In the genomic region with DNA sequence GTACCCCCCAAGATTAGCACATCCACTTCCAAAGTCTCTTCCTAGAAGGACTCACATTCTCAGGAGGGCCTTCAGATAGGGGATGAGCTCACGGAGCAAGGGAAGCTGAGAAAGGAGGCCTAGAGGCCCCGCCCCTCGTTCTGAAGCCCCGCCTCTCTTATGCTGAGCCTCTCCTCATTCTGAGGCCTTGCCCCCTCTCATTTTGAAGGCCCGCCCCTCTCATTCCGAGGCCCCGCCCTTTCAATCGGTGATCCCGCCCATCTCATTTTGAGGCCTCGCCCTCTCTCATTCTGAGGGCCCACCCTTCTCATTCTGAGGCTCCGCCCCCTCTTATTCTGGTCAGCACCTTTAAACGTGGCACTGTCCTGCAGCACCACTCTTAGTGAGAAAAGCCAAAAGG, we compare ENCODE assay signal across 16 mouse cellular contexts.
A peak's percentile ranks its signal among the peaks of the same experiment; 100 is the strongest.
DNase-seq lines count a peak whose midpoint lies in the region; ATAC-seq and TF ChIP-seq lines count a peak whose summit lies in the region.
"Had no signal": no experiment of that assay in that cellular context is flagged by ENCODE, and none has a peak within 500 bp of the region (broad histone marks: within the 10 kb centered on the region; RNA-seq: fewer than 3 reads in every experiment).

No protein-coding gene starts in this region.

- TF ChIP-seq CTCF in liver, postnatal 0 days (IDR thresholded peaks at IDR 0.05; ENCODE audit: low read depth) = no peak

- no peak overlapping the region for H3K9ac ChIP-seq in liver, embryonic 11.5 days (ENCODE audit: low read depth, low read length)
- H3K9ac ChIP-seq in ES-E14 (ENCODE audit: insufficient read depth, low read depth, low read length, poor library complexity, severe bottlenecking) = no peak overlapping the region
- no peak overlapping the region for H3K9ac ChIP-seq in liver, postnatal 0 days (replicated peaks)
- H3K9ac ChIP-seq: limb, embryonic 13.5 days had no signal

- DNase-seq in liver (peak; percentile 50), ES-E14 (ENCODE audit: low read depth, low spot score) (peak; percentile 95)
- no peak for DNase-seq in liver, embryonic 11.5 days (ENCODE audit: low spot score)
- DNase-seq in adrenal gland, postnatal 14 days = peak; percentile 87
- peak; percentile 46 for DNase-seq in liver, postnatal 0 days
- no peak for DNase-seq in cerebellum, adult 18-20 months
- DNase-seq in gastrocnemius, adult 18-20 months (ENCODE audit: low spot score) = no peak
- DNase-seq in urinary bladder, adult 18-20 months (ENCODE audit: low spot score in 2 of 2) = no peak
- DNase-seq: cerebellum, postnatal 36 days; heart, adult 18-20 months; kidney, postnatal 25 days; right cerebral cortex, adult 18-20 months had no signal

- in situ Hi-C loops in ES-E14 (cut with MboI; ENCODE audit: low sequenced_read_pairs in 2 of 2, unreplicated experiment in 2 of 2) = no loop called here

- ATAC-seq in liver, embryonic 11.5 days (replicated peaks; ENCODE audit: low FRiP score) = no peak; the same call in 1 of the 2 replicates
- peak; percentile 20; the same call in 1 of the 2 replicates for ATAC-seq in liver, postnatal 0 days
- ATAC-seq: inflammation-experienced regulatory T-cells, adult 6 months; midbrain, embryonic 16.5 days had no signal

- H3K9me3 ChIP-seq in liver, embryonic 11.5 days (ENCODE audit: control insufficient read depth, low read length) = no peaks in the 10 kb centered on the region
- H3K9me3 ChIP-seq in ES-E14 (ENCODE audit: control insufficient read depth, insufficient read depth, low read depth, low read length) = no peaks in the 10 kb centered on the region
- H3K9me3 ChIP-seq in liver, postnatal 0 days (ENCODE audit: low read length) = no peaks in the 10 kb centered on the region
- H3K9me3 ChIP-seq: limb, embryonic 13.5 days; neural tube, embryonic 13.5 days had no signal

- H3K4me3 ChIP-seq in liver, embryonic 11.5 days (ENCODE audit: low read depth, low read length) = no peak overlapping the region
- H3K4me3 ChIP-seq in ES-E14 (ENCODE audit: insufficient read depth in 1 of 2, low read depth in 1 of 2, low read length in 2 of 2, poor library complexity in 1 of 2, severe bottlenecking in 1 of 2) = no peak overlapping the region
- H3K4me3 ChIP-seq in liver, postnatal 0 days (ENCODE audit: low read depth, low read length) = no peak overlapping the region
- H3K4me3 ChIP-seq: limb, embryonic 13.5 days; neural tube, embryonic 13.5 days had no signal

- TF ChIP-seq EP300 in liver, postnatal 0 days (IDR thresholded peaks at IDR 0.05; ENCODE audit: low read depth) = no peak

- H3K4me2 ChIP-seq in liver, embryonic 11.5 days = no peak overlapping the region
- H3K4me2 ChIP-seq in liver, postnatal 0 days (ENCODE audit: low read depth, low read length) = no peak overlapping the region
- H3K4me2 ChIP-seq: limb, embryonic 13.5 days; neural tube, embryonic 13.5 days had no signal

- H3K36me3 ChIP-seq in liver, embryonic 11.5 days (ENCODE audit: control insufficient read depth, insufficient read depth, low read length) = 0 out of 2 replicates have a peak, but pooled peaks cover 4% of the 10 kb centered on the region
- no peaks in the 10 kb centered on the region for H3K36me3 ChIP-seq in ES-E14 (ENCODE audit: control insufficient read depth, insufficient read depth, low read length, poor library complexity, severe bottlenecking)
- no peaks in the 10 kb centered on the region for H3K36me3 ChIP-seq in liver, postnatal 0 days (replicated peaks; ENCODE audit: insufficient read depth, low read length)

- WGBS in liver, embryonic 11.5 days = 34% methylated on average over 12 of the region's 12 CpGs
- 47% methylated on average over 12 of the region's 12 CpGs for WGBS in liver, postnatal 0 days (ENCODE audit: insufficient replicate concordance)

- no peak overlapping the region for H3K27ac ChIP-seq in liver, embryonic 11.5 days (ENCODE audit: low read depth, low read length)
- H3K27ac ChIP-seq in ES-E14 (ENCODE audit: insufficient read depth, low read depth, low read length, poor library complexity, severe bottlenecking) = no peak overlapping the region
- no peak overlapping the region for H3K27ac ChIP-seq in liver, postnatal 0 days (ENCODE audit: low read depth)
- H3K27ac ChIP-seq: limb, embryonic 13.5 days had no signal

- H3K27me3 ChIP-seq in liver, embryonic 11.5 days (replicated peaks; ENCODE audit: control insufficient read depth, insufficient read depth, low read length) = no peaks in the 10 kb centered on the region
- no peaks in the 10 kb centered on the region for H3K27me3 ChIP-seq in liver, postnatal 0 days (ENCODE audit: insufficient read depth, low read length)
- H3K27me3 ChIP-seq: limb, embryonic 13.5 days; neural tube, embryonic 13.5 days had no signal

- 0 out of 2 replicates have a peak, but pooled peaks cover 4% of the 10 kb centered on the region for H3K4me1 ChIP-seq in liver, embryonic 11.5 days (replicated peaks; ENCODE audit: control insufficient read depth, insufficient read depth, low read length)
- peaks cover 0 to 7% of the 10 kb centered on the region in 2 experiments; a peak in 2 of 4 replicates for H3K4me1 ChIP-seq in ES-E14 (ENCODE audit: control insufficient read depth in 2 of 2, insufficient read depth in 2 of 2, low read length in 2 of 2, poor library complexity in 1 of 2)
- peaks cover 9% of the 10 kb centered on the region; the same call in 1 of the 2 replicates for H3K4me1 ChIP-seq in liver, postnatal 0 days (ENCODE audit: insufficient read depth)

TF ChIP-seq in ES-E14, 5 proteins besides CTCF, POLR2A, EP300 and RAD21:
- TF ChIP-seq CHD2 (IDR thresholded peaks at IDR 0.05; ENCODE audit: low read depth, low read length) (no peak), ZNF384 (IDR thresholded peaks at IDR 0.05; ENCODE audit: low read depth, low read length) (no peak)

Comparison
In these comparisons a context has a peak if more than half of its experiments do, and no peak if none do; other contexts are left out.
1. DNase-seq: peak in liver (single experiment), ES-E14 (single experiment), adrenal gland, postnatal 14 days (single experiment) and liver, postnatal 0 days (single experiment); none in liver, embryonic 11.5 days (single experiment), cerebellum, adult 18-20 months (0 of 2), gastrocnemius, adult 18-20 months (single experiment) and urinary bladder, adult 18-20 months (0 of 2).